In genomic region chr13:54767012-54767411, GRCm38 (mm10) we compare ENCODE assay signal across 28 mouse cellular contexts. TPM values are rescaled to one million over a fixed set of nuclear protein-coding genes. Genes with fewer than 3 reads are reported as not detected.
DNase-seq lines count a peak whose midpoint lies in the region; ATAC-seq and TF ChIP-seq lines count a peak whose summit lies in the region.
"Had no signal": no experiment of that assay in that cellular context is flagged by ENCODE, and none has a peak within 500 bp of the region (broad histone marks: within the 10 kb centered on the region; RNA-seq: fewer than 3 reads in every experiment).

No protein-coding gene starts in this region.

- TF ChIP-seq CTCF in midbrain, postnatal 0 days (IDR thresholded peaks at IDR 0.05): no peak

- peaks cover 30% of the 10 kb centered on the region for H3K4me1 ChIP-seq in hindbrain, embryonic 15.5 days (replicated peaks)
- peaks cover 29% of the 10 kb centered on the region for H3K4me1 ChIP-seq in hindbrain, embryonic 10.5 days (replicated peaks)
- H3K4me1 ChIP-seq in hindbrain, embryonic 16.5 days (ENCODE audit: control insufficient read depth, insufficient read depth, low read depth, low read length): peaks cover 18% of the 10 kb centered on the region
- H3K4me1 ChIP-seq in midbrain, postnatal 0 days (ENCODE audit: insufficient read depth, low read length): 0 out of 2 replicates have a peak, but pooled peaks cover 3% of the 10 kb centered on the region

- H3K9ac ChIP-seq in hindbrain, embryonic 15.5 days: no peak overlapping the region
- H3K9ac ChIP-seq in hindbrain, embryonic 16.5 days (ENCODE audit: low read depth, low read length): peak overlapping the region; percentile 85; the same call in 1 of the 2 replicates
- 0 out of 2 replicates have a peak overlapping the region, but pooled peaks have one; percentile 83 for H3K9ac ChIP-seq in midbrain, postnatal 0 days (replicated peaks; ENCODE audit: low read length, poor library complexity, severe bottlenecking)
- H3K9ac ChIP-seq: heart, embryonic 15.5 days; kidney, embryonic 15.5 days; liver, embryonic 14.5 days; lung, embryonic 15.5 days had no signal

- peak overlapping the region; percentile 72 for H3K27ac ChIP-seq in hindbrain, embryonic 15.5 days (replicated peaks)
- H3K27ac ChIP-seq in hindbrain, embryonic 10.5 days: no peak overlapping the region
- peak overlapping the region; percentile 79; the same call in 1 of the 2 replicates for H3K27ac ChIP-seq in hindbrain, embryonic 16.5 days (ENCODE audit: low read depth, low read length)
- H3K27ac ChIP-seq in midbrain, postnatal 0 days (ENCODE audit: low read depth, low read length): peak overlapping the region; percentile 82
- H3K27ac ChIP-seq: embryonic facial prominence, embryonic 13.5 days; heart, embryonic 15.5 days; kidney, embryonic 15.5 days; liver, embryonic 14.5 days; lung, embryonic 15.5 days; neural tube, embryonic 12.5 days had no signal

- peaks cover 32% of the 10 kb centered on the region for H3K27me3 ChIP-seq in hindbrain, embryonic 15.5 days
- H3K27me3 ChIP-seq in hindbrain, embryonic 10.5 days (ENCODE audit: insufficient read depth, poor library complexity, severe bottlenecking): peaks cover 58% of the 10 kb centered on the region
- H3K27me3 ChIP-seq in hindbrain, embryonic 16.5 days (replicated peaks; ENCODE audit: control insufficient read depth, insufficient read depth, low read length): peaks cover 5% of the 10 kb centered on the region
- H3K27me3 ChIP-seq in midbrain, postnatal 0 days (ENCODE audit: insufficient read depth, low read length): no peaks in the 10 kb centered on the region; the same call in 1 of the 2 replicates

- peak; percentile 44 for DNase-seq in cerebellum, adult 9-11 months
- DNase-seq in cerebellum, adult 11 months: no peak
- no peak for DNase-seq in hindbrain, embryonic 10.5 days (ENCODE audit: low spot score)
- DNase-seq in midbrain, postnatal 0 days (ENCODE audit: low spot score): no peak
- no peak for DNase-seq in testis, postnatal 14 days (ENCODE audit: low spot score)

- H3K9me3 ChIP-seq in hindbrain, embryonic 15.5 days: no peaks in the 10 kb centered on the region
- H3K9me3 ChIP-seq in hindbrain, embryonic 10.5 days: 0 out of 2 replicates have a peak, but pooled peaks cover 3% of the 10 kb centered on the region
- no peaks in the 10 kb centered on the region for H3K9me3 ChIP-seq in hindbrain, embryonic 16.5 days (ENCODE audit: control insufficient read depth, low read length)
- no peaks in the 10 kb centered on the region for H3K9me3 ChIP-seq in midbrain, postnatal 0 days (ENCODE audit: low read length)
- H3K9me3 ChIP-seq: embryonic facial prominence, embryonic 13.5 days; heart, embryonic 15.5 days; kidney, embryonic 15.5 days; lung, embryonic 15.5 days; neural tube, embryonic 12.5 days had no signal

- WGBS in hindbrain, embryonic 15.5 days: 82% methylated on average over 4 of the region's 4 CpGs
- WGBS in hindbrain, embryonic 10.5 days: 83% methylated on average over 4 of the region's 4 CpGs
- 84% methylated on average over 4 of the region's 4 CpGs for WGBS in hindbrain, embryonic 16.5 days
- WGBS in midbrain, postnatal 0 days: 77% methylated on average over 4 of the region's 4 CpGs

- no peaks in the 10 kb centered on the region for H3K36me3 ChIP-seq in hindbrain, embryonic 15.5 days
- H3K36me3 ChIP-seq in hindbrain, embryonic 10.5 days: no peaks in the 10 kb centered on the region
- H3K36me3 ChIP-seq in hindbrain, embryonic 16.5 days (ENCODE audit: control insufficient read depth, insufficient read depth, low read length): no peaks in the 10 kb centered on the region
- peaks cover 7% of the 10 kb centered on the region; the same call in 1 of the 2 replicates for H3K36me3 ChIP-seq in midbrain, postnatal 0 days (ENCODE audit: insufficient read depth, low read length)
- H3K36me3 ChIP-seq: embryonic facial prominence, embryonic 13.5 days; heart, embryonic 15.5 days; kidney, embryonic 15.5 days; lung, embryonic 15.5 days; neural tube, embryonic 12.5 days had no signal

- H3K4me2 ChIP-seq in hindbrain, embryonic 15.5 days: peak overlapping the region; percentile 67
- H3K4me2 ChIP-seq in hindbrain, embryonic 16.5 days (ENCODE audit: low read length): peak overlapping the region; percentile 79
- H3K4me2 ChIP-seq in midbrain, postnatal 0 days (ENCODE audit: low read depth, low read length, poor library complexity, severe bottlenecking): peak overlapping the region; percentile 87

- ATAC-seq in hindbrain, embryonic 15.5 days (ENCODE audit: low FRiP score, low read depth): no peak
- no peak for ATAC-seq in hindbrain, embryonic 16.5 days
- no peak for ATAC-seq in midbrain, postnatal 0 days (ENCODE audit: low FRiP score)

- peak overlapping the region; percentile 51; the same call in 1 of the 2 replicates for H3K4me3 ChIP-seq in hindbrain, embryonic 15.5 days
- no peak overlapping the region for H3K4me3 ChIP-seq in hindbrain, embryonic 10.5 days
- peak overlapping the region; percentile 68 for H3K4me3 ChIP-seq in hindbrain, embryonic 16.5 days (ENCODE audit: low read length)
- H3K4me3 ChIP-seq in midbrain, postnatal 0 days (ENCODE audit: low read depth, low read length): peak overlapping the region; percentile 69

RNA-seq across cellular contexts. Expression of gene Sncb, which starts 0.6 kb away (rescaled TPM):
- 77.2 and 95.2 TPM in 2 replicates for polyA plus RNA-seq in hindbrain, embryonic 15.5 days (2015; fragmentation: Nextera tagmentation; extraction: Ambion mirVana)
- 2.3 and 2.4 TPM in 2 replicates for polyA plus RNA-seq in hindbrain, embryonic 10.5 days (2016; fragmentation: Nextera tagmentation; extraction: Ambion mirVana)
- 130 and 157 TPM in 2 replicates for polyA plus RNA-seq in hindbrain, embryonic 16.5 days (2015; fragmentation: Nextera tagmentation; extraction: Ambion mirVana)
- 84.6 and 90.6 TPM in 2 replicates for total RNA-seq in midbrain, postnatal 0 days (2014; rRNA removed)
- 213 and 233 TPM in 2 replicates for polyA plus RNA-seq in midbrain, postnatal 0 days (2015; fragmentation: Nextera tagmentation; extraction: Ambion mirVana)
- total RNA-seq: CH12.LX; gastrocnemius, postnatal 36 days; heart, postnatal 4 days; MEL; monocyte, adult 5-6 weeks had no signal
- polyA plus RNA-seq: heart, embryonic 15.5 days had no signal

RNA-seq across cellular contexts. Expression of gene Eif4e1b, which starts 16.8 kb away (rescaled TPM):
- polyA plus RNA-seq in hindbrain, embryonic 15.5 days (2015; fragmentation: Nextera tagmentation; extraction: Ambion mirVana): not detected in 2 replicates
- not detected in 2 replicates for polyA plus RNA-seq in hindbrain, embryonic 10.5 days (2016; fragmentation: Nextera tagmentation; extraction: Ambion mirVana)
- polyA plus RNA-seq in hindbrain, embryonic 16.5 days (2015; fragmentation: Nextera tagmentation; extraction: Ambion mirVana): not detected in 2 replicates
- not detected in 2 replicates for total RNA-seq in midbrain, postnatal 0 days (2014; rRNA removed)
- polyA plus RNA-seq in midbrain, postnatal 0 days (2015; fragmentation: Nextera tagmentation; extraction: Ambion mirVana): not detected in 2 replicates
- total RNA-seq: adrenal gland, postnatal 14 days; CH12.LX; gastrocnemius, postnatal 36 days; heart, adult 8-10 months; heart, postnatal 4 days; layer of hippocampus, postnatal 25 days; left cerebral cortex, postnatal 25 days; MEL; monocyte, adult 5-6 weeks had no signal
- polyA plus RNA-seq: brain, embryonic 14.5 days; embryonic facial prominence, embryonic 13.5 days; heart, embryonic 15.5 days; intestine, embryonic 16.5 days; kidney, embryonic 15.5 days; large intestine, adult 2 months; limb, embryonic 14.5 days; liver, embryonic 14.5 days; lung, embryonic 15.5 days; neural tube, embryonic 12.5 days; spleen, adult 2 months; stomach, embryonic 14.5 days had no signal

RNA-seq across cellular contexts. Expression of gene Gprin1, which starts 17.3 kb away (rescaled TPM):
- polyA plus RNA-seq in hindbrain, embryonic 15.5 days (2015; fragmentation: Nextera tagmentation; extraction: Ambion mirVana): 24.8 and 33.9 TPM in 2 replicates
- polyA plus RNA-seq in hindbrain, embryonic 10.5 days (2016; fragmentation: Nextera tagmentation; extraction: Ambion mirVana): 1.2 and 2.5 TPM in 2 replicates
- 4.5 and 5.7 TPM in 2 replicates for polyA plus RNA-seq in hindbrain, embryonic 16.5 days (2015; fragmentation: Nextera tagmentation; extraction: Ambion mirVana)
- total RNA-seq in midbrain, postnatal 0 days (2014; rRNA removed): 167 and 170 TPM in 2 replicates
- polyA plus RNA-seq in midbrain, postnatal 0 days (2015; fragmentation: Nextera tagmentation; extraction: Ambion mirVana): 21.7 and 23.0 TPM in 2 replicates
- total RNA-seq: CH12.LX; gastrocnemius, postnatal 36 days; MEL; monocyte, adult 5-6 weeks had no signal

RNA-seq across cellular contexts. Expression of gene Tspan17, which starts 22.2 kb away (rescaled TPM):
- polyA plus RNA-seq in hindbrain, embryonic 15.5 days (2015; fragmentation: Nextera tagmentation; extraction: Ambion mirVana): 95.7 and 98.3 TPM in 2 replicates
- 12.3 and 26.5 TPM in 2 replicates for polyA plus RNA-seq in hindbrain, embryonic 10.5 days (2016; fragmentation: Nextera tagmentation; extraction: Ambion mirVana)
- 105 and 131 TPM in 2 replicates for polyA plus RNA-seq in hindbrain, embryonic 16.5 days (2015; fragmentation: Nextera tagmentation; extraction: Ambion mirVana)
- total RNA-seq in midbrain, postnatal 0 days (2014; rRNA removed): 43.4 and 58.1 TPM in 2 replicates
- polyA plus RNA-seq in midbrain, postnatal 0 days (2015; fragmentation: Nextera tagmentation; extraction: Ambion mirVana): 100 and 115 TPM in 2 replicates

Comparison
In these comparisons a context has a peak if more than half of its experiments do, and no peak if none do; other contexts are left out.
1. RNA of gene Sncb, which starts 0.6 kb away (polyA plus RNA-seq): 213 to 233 TPM in midbrain, postnatal 0 days, 130 to 157 TPM in hindbrain, embryonic 16.5 days and 77.2 to 95.2 TPM in hindbrain, embryonic 15.5 days; 2.3 to 2.4 TPM in hindbrain, embryonic 10.5 days; every median in the first group is over 10 times any median in the second.
2. Peak in every context shown above with its lines, with median percentiles within 50 percentile points of each other: H3K4me2 ChIP-seq.